Comparison of ENCODE assay signal across 14 mouse cellular contexts in genomic region chr17:80131431-80131766, GRCm38 (mm10). TPM values are rescaled to one million over a fixed set of nuclear protein-coding genes. Genes with fewer than 3 reads are reported as not detected.
DNase-seq lines count a peak whose midpoint lies in the region; ATAC-seq and TF ChIP-seq lines count a peak whose summit lies in the region.
"Had no signal": no experiment of that assay in that cellular context is flagged by ENCODE, and none has a peak within 500 bp of the region (broad histone marks: within the 10 kb centered on the region; RNA-seq: fewer than 3 reads in every experiment).

No protein-coding gene starts in this region.

- TF ChIP-seq CTCF in heart, adult 2 months (IDR thresholded peaks at IDR 0.05), result no peak
- TF ChIP-seq CTCF in kidney, adult 2 months (conservative IDR thresholded peaks at IDR 0.05; ENCODE audit: insufficient read depth, insufficient read length, low read depth, low read length), result no peak

- peaks cover 2% of the 10 kb centered on the region; the same call in 1 of the 2 replicates for H3K36me3 ChIP-seq in heart, adult 2 months (ENCODE audit: control insufficient read depth, insufficient read depth, low read length)
- no peaks in the 10 kb centered on the region for H3K36me3 ChIP-seq in heart, embryonic 10.5 days
- H3K36me3 ChIP-seq in kidney, adult 2 months (ENCODE audit: control insufficient read depth, insufficient read depth, low read length), result no peaks in the 10 kb centered on the region
- H3K36me3 ChIP-seq in kidney, embryonic 14.5 days (ENCODE audit: control insufficient read depth, insufficient read depth, low read length), result no peaks in the 10 kb centered on the region
- no peaks in the 10 kb centered on the region for H3K36me3 ChIP-seq in intestine, embryonic 15.5 days
- H3K36me3 ChIP-seq: forebrain, embryonic 12.5 days had no signal

- 20% methylated on average over 1 of the region's 1 CpGs for WGBS in heart, adult 2 months
- WGBS in heart, embryonic 10.5 days, result 28% methylated on average over 1 of the region's 1 CpGs
- WGBS in kidney, adult 2 months, result 14% methylated on average over 1 of the region's 1 CpGs
- WGBS in kidney, embryonic 14.5 days, result 60% methylated on average over 1 of the region's 1 CpGs
- 41% methylated on average over 1 of the region's 1 CpGs for WGBS in intestine, embryonic 15.5 days

- H3K4me1 ChIP-seq in heart, adult 2 months (ENCODE audit: control insufficient read depth, insufficient read depth, low read length), result peaks cover 4% of the 10 kb centered on the region
- peaks cover 12% of the 10 kb centered on the region; the same call in 1 of the 2 replicates for H3K4me1 ChIP-seq in heart, embryonic 10.5 days
- H3K4me1 ChIP-seq in kidney, adult 2 months (ENCODE audit: control insufficient read depth, insufficient read depth, low read length), result peaks cover 24% of the 10 kb centered on the region
- peaks cover 7% of the 10 kb centered on the region; the same call in 1 of the 2 replicates for H3K4me1 ChIP-seq in kidney, embryonic 14.5 days (ENCODE audit: control insufficient read depth, insufficient read depth, low read length)
- H3K4me1 ChIP-seq in intestine, embryonic 15.5 days (replicated peaks), result no peaks in the 10 kb centered on the region

- DNase-seq in heart, adult 2 months, result no peak
- DNase-seq in heart, embryonic 10.5 days (ENCODE audit: low spot score), result no peak
- peak; percentile 86 for DNase-seq in kidney, adult 2 months
- peak; percentile 64 to 72 for DNase-seq in kidney, postnatal 36 days
- no peak for DNase-seq in left cerebral cortex, adult 8-10 months (ENCODE audit: low spot score in 2 of 2)
- DNase-seq: B cell, adult 2 months; cerebellum, adult 11 months; left cerebral cortex, postnatal 4 days; thymus, adult 2 months had no signal

- peaks cover 1% of the 10 kb centered on the region; the same call in 1 of the 2 replicates for H3K79me2 ChIP-seq in heart, adult 2 months (replicated peaks; ENCODE audit: control insufficient read depth, insufficient read depth, low read length)

- H3K4me3 ChIP-seq in heart, adult 2 months, result no peak overlapping the region
- H3K4me3 ChIP-seq in heart, embryonic 10.5 days, result no peak overlapping the region
- H3K4me3 ChIP-seq in kidney, adult 2 months (ENCODE audit: insufficient read depth, low read depth, low read length), result no peak overlapping the region
- no peak overlapping the region for H3K4me3 ChIP-seq in kidney, embryonic 14.5 days (ENCODE audit: low read length)
- no peak overlapping the region for H3K4me3 ChIP-seq in intestine, embryonic 15.5 days (replicated peaks)
- H3K4me3 ChIP-seq: forebrain, embryonic 12.5 days had no signal

- no peak overlapping the region for H3K9ac ChIP-seq in heart, adult 2 months (ENCODE audit: low read depth, low read length)
- H3K9ac ChIP-seq in kidney, embryonic 14.5 days (ENCODE audit: low read depth, low read length), result no peak overlapping the region
- no peak overlapping the region for H3K9ac ChIP-seq in intestine, embryonic 15.5 days
- H3K9ac ChIP-seq: forebrain, embryonic 12.5 days had no signal

- no peak for TF ChIP-seq POLR2A in heart, adult 2 months (IDR thresholded peaks at IDR 0.05; ENCODE audit: insufficient read depth, low read depth, low read length)
- TF ChIP-seq POLR2A in kidney, adult 2 months (IDR thresholded peaks at IDR 0.05; ENCODE audit: low read depth, low read length), result no peak

- no peaks in the 10 kb centered on the region for H3K27me3 ChIP-seq in heart, adult 2 months (ENCODE audit: control insufficient read depth, insufficient read depth, low read length)
- no peaks in the 10 kb centered on the region for H3K27me3 ChIP-seq in heart, embryonic 10.5 days (ENCODE audit: insufficient read depth, poor library complexity, severe bottlenecking)
- H3K27me3 ChIP-seq in kidney, adult 2 months (replicated peaks; ENCODE audit: control insufficient read depth, insufficient read depth, low read length), result no peaks in the 10 kb centered on the region
- no peaks in the 10 kb centered on the region for H3K27me3 ChIP-seq in kidney, embryonic 14.5 days (ENCODE audit: control insufficient read depth, insufficient read depth, low read length)
- H3K27me3 ChIP-seq in intestine, embryonic 15.5 days (replicated peaks), result no peaks in the 10 kb centered on the region
- H3K27me3 ChIP-seq: forebrain, embryonic 12.5 days had no signal

- H3K9me3 ChIP-seq in heart, embryonic 10.5 days, result no peaks in the 10 kb centered on the region
- H3K9me3 ChIP-seq in kidney, embryonic 14.5 days (ENCODE audit: control insufficient read depth, low read length), result no peaks in the 10 kb centered on the region
- H3K9me3 ChIP-seq in intestine, embryonic 15.5 days, result no peaks in the 10 kb centered on the region
- H3K9me3 ChIP-seq: forebrain, embryonic 12.5 days had no signal

- H3K4me2 ChIP-seq in kidney, embryonic 14.5 days (replicated peaks; ENCODE audit: low read depth, low read length), result no peak overlapping the region
- H3K4me2 ChIP-seq in intestine, embryonic 15.5 days (replicated peaks), result peak overlapping the region; percentile 11; the same call in 1 of the 2 replicates
- H3K4me2 ChIP-seq: forebrain, embryonic 12.5 days had no signal

- ATAC-seq in kidney, embryonic 14.5 days (ENCODE audit: low FRiP score, low TSS enrichment), result no peak
- ATAC-seq in intestine, embryonic 15.5 days, result peak; percentile 32; the same call in 1 of the 2 replicates
- no peak for ATAC-seq in activated CD4-positive, CD25-positive, alpha-beta regulatory T cell, adult 4 months

- peak overlapping the region; percentile 67 for H3K27ac ChIP-seq in heart, adult 2 months
- no peak overlapping the region for H3K27ac ChIP-seq in heart, embryonic 10.5 days
- peak overlapping the region; percentile 87 for H3K27ac ChIP-seq in kidney, adult 2 months (ENCODE audit: insufficient read depth, low read depth, low read length)
- no peak overlapping the region for H3K27ac ChIP-seq in kidney, embryonic 14.5 days (ENCODE audit: low read depth, low read length)
- H3K27ac ChIP-seq in intestine, embryonic 15.5 days, result 0 out of 2 replicates have a peak overlapping the region, but pooled peaks have one; percentile 62
- H3K27ac ChIP-seq: forebrain, embryonic 12.5 days had no signal

- no peak for TF ChIP-seq EP300 in heart, adult 2 months (IDR thresholded peaks at IDR 0.05; ENCODE audit: insufficient read depth, low read depth, low read length)

- intact Hi-C loops in heart, adult 2 months (cut with DNase I), result no loop called here

RNA-seq across cellular contexts. Expression of gene Galm, which starts 4.1 kb away (rescaled TPM):
- 10 to 100 TPM; 17.9 to 19.8 TPM for total RNA-seq in heart, adult 2 months (2021)
- 19.6 and 44.5 TPM in 2 replicates for polyA plus RNA-seq in heart, adult 2 months (2012; rRNA removed)
- 7.5 and 8.6 TPM in 2 replicates for polyA plus RNA-seq in heart, embryonic 10.5 days (2016; fragmentation: Nextera tagmentation; extraction: Ambion mirVana)
- 115 and 124 TPM in 2 replicates for polyA plus RNA-seq in kidney, adult 2 months (2012; rRNA removed)
- 14.1 and 16.4 TPM in 2 replicates for polyA plus RNA-seq in kidney, embryonic 14.5 days (2014; fragmentation: Nextera tagmentation; extraction: Ambion mirVana)
- 67.2 and 71.1 TPM in 2 replicates for polyA plus RNA-seq in intestine, embryonic 15.5 days (2015; fragmentation: Nextera tagmentation; extraction: Ambion mirVana)
- 1 to 10 TPM; 2.0 to 5.7 (median 3.9) TPM for total RNA-seq in left cerebral cortex, adult 8-10 months (2022)
- polyA plus RNA-seq in activated CD4-positive, CD25-positive, alpha-beta regulatory T cell, adult 4 months (2017; shearing (Covaris generic)), result 10 to 100 TPM; 33.3 to 40.7 TPM
- total RNA-seq: MEL had no signal

Comparison
In these comparisons a context has a peak if more than half of its experiments do, and no peak if none do; other contexts are left out.
1. H3K27ac ChIP-seq: peak in heart, adult 2 months (single experiment), kidney, adult 2 months (single experiment) and intestine, embryonic 15.5 days (single experiment); none in heart, embryonic 10.5 days (single experiment) and kidney, embryonic 14.5 days (single experiment).
2. DNase-seq: peak in kidney, adult 2 months (single experiment) and kidney, postnatal 36 days (2 of 2); none in heart, adult 2 months (0 of 2), heart, embryonic 10.5 days (single experiment) and left cerebral cortex, adult 8-10 months (0 of 2).